15 mouse cellular contexts compared by ENCODE assay signal in genomic region chr15:86105345-86105697, GRCm38 (mm10). TPM values are rescaled to one million over a fixed set of nuclear protein-coding genes. Genes with fewer than 3 reads are reported as not detected.
DNase-seq lines count a peak whose midpoint lies in the region; ATAC-seq and TF ChIP-seq lines count a peak whose summit lies in the region.
"Had no signal": no experiment of that assay in that cellular context is flagged by ENCODE, and none has a peak within 500 bp of the region (broad histone marks: within the 10 kb centered on the region; RNA-seq: fewer than 3 reads in every experiment).

No protein-coding gene starts in this region.

- H3K36me3 ChIP-seq in lung, embryonic 14.5 days (ENCODE audit: insufficient read depth): peaks cover 8% of the 10 kb centered on the region; the same call in 1 of the 2 replicates
- H3K36me3 ChIP-seq in erythroblast, embryonic 14.5 days (ENCODE audit: control insufficient read depth): peaks cover 74% of the 10 kb centered on the region
- H3K36me3 ChIP-seq in liver, embryonic 14.5 days (replicated peaks; ENCODE audit: control insufficient read depth, insufficient read depth, low read depth): no peaks in the 10 kb centered on the region
- H3K36me3 ChIP-seq in stomach, embryonic 16.5 days (ENCODE audit: control insufficient read depth, insufficient read depth, low read length): no peaks in the 10 kb centered on the region; the same call in 1 of the 2 replicates

- TF ChIP-seq EP300 in liver, embryonic 14.5 days (IDR thresholded peaks at IDR 0.05; ENCODE audit: low read depth): peak; percentile 92

- no peak overlapping the region for H3K27ac ChIP-seq in lung, embryonic 14.5 days (ENCODE audit: low read depth)
- H3K27ac ChIP-seq in liver, embryonic 14.5 days: peak overlapping the region; percentile 99
- no peak overlapping the region for H3K27ac ChIP-seq in stomach, embryonic 16.5 days (ENCODE audit: low read length)
- H3K27ac ChIP-seq: embryonic facial prominence, embryonic 15.5 days; limb, embryonic 13.5 days; neural tube, embryonic 12.5 days had no signal

- peaks cover 5% of the 10 kb centered on the region; the same call in 1 of the 2 replicates for H3K4me1 ChIP-seq in lung, embryonic 14.5 days (ENCODE audit: insufficient read depth)
- peaks cover 97% of the 10 kb centered on the region for H3K4me1 ChIP-seq in erythroblast, embryonic 14.5 days (ENCODE audit: control insufficient read depth)
- peaks cover 58 to 67% of the 10 kb centered on the region in 2 experiments for H3K4me1 ChIP-seq in liver, embryonic 14.5 days (replicated peaks; ENCODE audit: control insufficient read depth in 2 of 2, insufficient read depth in 2 of 2, low read length in 1 of 2)
- peaks cover 7% of the 10 kb centered on the region; the same call in 1 of the 2 replicates for H3K4me1 ChIP-seq in stomach, embryonic 16.5 days (ENCODE audit: control insufficient read depth, insufficient read depth, low read length)
- H3K4me1 ChIP-seq: limb, embryonic 13.5 days had no signal

- peak; percentile 55; the same call in 1 of the 2 replicates for ATAC-seq in lung, embryonic 14.5 days (ENCODE audit: insufficient read depth)
- peak; percentile 95 for ATAC-seq in liver, embryonic 14.5 days (ENCODE audit: insufficient read depth)
- ATAC-seq in stomach, embryonic 16.5 days (ENCODE audit: insufficient read depth, low FRiP score): peak; percentile 64

- H3K9ac ChIP-seq in lung, embryonic 14.5 days: no peak overlapping the region
- peak overlapping the region; percentile 32 for H3K9ac ChIP-seq in liver, embryonic 14.5 days (replicated peaks)
- H3K9ac ChIP-seq in stomach, embryonic 16.5 days (ENCODE audit: low read length): no peak overlapping the region
- H3K9ac ChIP-seq: embryonic facial prominence, embryonic 15.5 days; limb, embryonic 13.5 days; neural tube, embryonic 12.5 days had no signal

- no peaks in the 10 kb centered on the region for H3K27me3 ChIP-seq in lung, embryonic 14.5 days (ENCODE audit: insufficient read depth, low read length)
- no peaks in the 10 kb centered on the region for H3K27me3 ChIP-seq in erythroblast, embryonic 14.5 days (ENCODE audit: control insufficient read depth)
- no peaks in the 10 kb centered on the region for H3K27me3 ChIP-seq in liver, embryonic 14.5 days (ENCODE audit: control insufficient read depth, insufficient read depth, low read length)
- H3K27me3 ChIP-seq in stomach, embryonic 16.5 days (ENCODE audit: control insufficient read depth, insufficient read depth, low read length): no peaks in the 10 kb centered on the region
- H3K27me3 ChIP-seq: embryonic facial prominence, embryonic 15.5 days; limb, embryonic 13.5 days; neural tube, embryonic 12.5 days had no signal

- no peak for DNase-seq in lung, embryonic 14.5 days
- DNase-seq in lung, postnatal 14 days: no peak
- peak; percentile 92 to 96 (median 94) for DNase-seq in liver, embryonic 14.5 days (ENCODE audit: low read depth in 3 of 3, low spot score in 3 of 3)
- DNase-seq in thymus, adult 18-20 months: no peak
- DNase-seq in urinary bladder, postnatal 4 days (ENCODE audit: low spot score in 2 of 2): no peak
- DNase-seq: cerebellum, postnatal 10 days; right cerebral cortex, postnatal 4 days; thymus, postnatal 36 days had no signal

- no peaks in the 10 kb centered on the region for H3K9me3 ChIP-seq in lung, embryonic 14.5 days (ENCODE audit: low read depth, low read length)
- no peaks in the 10 kb centered on the region for H3K9me3 ChIP-seq in erythroblast, embryonic 14.5 days (ENCODE audit: control insufficient read depth, low read length)
- H3K9me3 ChIP-seq in liver, embryonic 14.5 days (ENCODE audit: control insufficient read depth, low read length): no peaks in the 10 kb centered on the region
- no peaks in the 10 kb centered on the region for H3K9me3 ChIP-seq in stomach, embryonic 16.5 days (replicated peaks; ENCODE audit: control insufficient read depth, low read length)
- H3K9me3 ChIP-seq: embryonic facial prominence, embryonic 15.5 days; hindbrain, embryonic 10.5 days; limb, embryonic 13.5 days; midbrain, embryonic 10.5 days; neural tube, embryonic 12.5 days had no signal

- TF ChIP-seq CTCF in lung, embryonic 14.5 days (IDR thresholded peaks at IDR 0.05; ENCODE audit: low read depth): no peak
- TF ChIP-seq CTCF in liver, embryonic 14.5 days (IDR thresholded peaks at IDR 0.05; ENCODE audit: low read depth): no peak

- H3K4me3 ChIP-seq in lung, embryonic 14.5 days (ENCODE audit: low read depth, low read length): no peak overlapping the region
- H3K4me3 ChIP-seq in erythroblast, embryonic 14.5 days (replicated peaks): peak overlapping the region; percentile 44
- peak overlapping the region in 1 of 2 experiments; percentile 27; a peak in 1 of 4 replicates for H3K4me3 ChIP-seq in liver, embryonic 14.5 days (ENCODE audit: insufficient read depth in 1 of 2, low read depth in 2 of 2, low read length in 2 of 2)
- no peak overlapping the region for H3K4me3 ChIP-seq in stomach, embryonic 16.5 days (replicated peaks; ENCODE audit: low read length)
- H3K4me3 ChIP-seq: embryonic facial prominence, embryonic 15.5 days; hindbrain, embryonic 10.5 days; limb, embryonic 13.5 days; midbrain, embryonic 10.5 days; neural tube, embryonic 12.5 days had no signal

- WGBS in lung, embryonic 14.5 days: 86% methylated on average over 7 of the region's 7 CpGs
- 17% methylated on average over 7 of the region's 7 CpGs for WGBS in liver, embryonic 14.5 days (ENCODE audit: insufficient replicate concordance)
- 76% methylated on average over 7 of the region's 7 CpGs for WGBS in stomach, embryonic 16.5 days

- H3K4me2 ChIP-seq in lung, embryonic 14.5 days: no peak overlapping the region
- H3K4me2 ChIP-seq in liver, embryonic 14.5 days (ENCODE audit: low read depth): peak overlapping the region; percentile 52
- H3K4me2 ChIP-seq in stomach, embryonic 16.5 days (ENCODE audit: low read depth, low read length): no peak overlapping the region
- H3K4me2 ChIP-seq: embryonic facial prominence, embryonic 15.5 days; limb, embryonic 13.5 days; neural tube, embryonic 12.5 days had no signal

RNA-seq across cellular contexts. Expression of gene Gramd4, which starts 47.8 kb away (rescaled TPM):
- polyA plus RNA-seq in lung, embryonic 14.5 days (2014; fragmentation: Nextera tagmentation; extraction: Ambion mirVana): 8.6 and 9.8 TPM in 2 replicates
- 1.5 and 2.3 TPM in 2 replicates for polyA plus RNA-seq in erythroblast, embryonic 14.5 days (2012)
- 6.1 and 7.5 TPM in 2 replicates for polyA plus RNA-seq in liver, embryonic 14.5 days (2012; rRNA removed)
- polyA plus RNA-seq in liver, embryonic 14.5 days (2014; fragmentation: Nextera tagmentation; extraction: Ambion mirVana): 2.5 and 4.0 TPM in 2 replicates
- polyA plus RNA-seq in stomach, embryonic 16.5 days (2015; fragmentation: Nextera tagmentation; extraction: Ambion mirVana): 10.5 and 12.1 TPM in 2 replicates

Comparison
In these comparisons a context has a peak if more than half of its experiments do, and no peak if none do; other contexts are left out.
1. DNase-seq: peak in liver, embryonic 14.5 days (3 of 3); none in lung, embryonic 14.5 days (single experiment), lung, postnatal 14 days (single experiment), thymus, adult 18-20 months (0 of 2) and urinary bladder, postnatal 4 days (0 of 2).
2. Peak in every context shown above with its lines, with median percentiles within 50 percentile points of each other: ATAC-seq.